Mouse (Mus musculus): ENCODE data around the gene 2410137M14Rik. TPM values are rescaled to one million over a fixed set of nuclear protein-coding genes. Genes with fewer than 3 reads are reported as not detected.
"Not testable (repeated sequence)": the region's sequence is repeated elsewhere in the genome, so short reads cannot be mapped to it uniquely, and the experiment has no call there.

2410137M14Rik gene
- polyA plus RNA-seq, 1 experiment from 2014 or later: 0.47 TPM

DNA sequence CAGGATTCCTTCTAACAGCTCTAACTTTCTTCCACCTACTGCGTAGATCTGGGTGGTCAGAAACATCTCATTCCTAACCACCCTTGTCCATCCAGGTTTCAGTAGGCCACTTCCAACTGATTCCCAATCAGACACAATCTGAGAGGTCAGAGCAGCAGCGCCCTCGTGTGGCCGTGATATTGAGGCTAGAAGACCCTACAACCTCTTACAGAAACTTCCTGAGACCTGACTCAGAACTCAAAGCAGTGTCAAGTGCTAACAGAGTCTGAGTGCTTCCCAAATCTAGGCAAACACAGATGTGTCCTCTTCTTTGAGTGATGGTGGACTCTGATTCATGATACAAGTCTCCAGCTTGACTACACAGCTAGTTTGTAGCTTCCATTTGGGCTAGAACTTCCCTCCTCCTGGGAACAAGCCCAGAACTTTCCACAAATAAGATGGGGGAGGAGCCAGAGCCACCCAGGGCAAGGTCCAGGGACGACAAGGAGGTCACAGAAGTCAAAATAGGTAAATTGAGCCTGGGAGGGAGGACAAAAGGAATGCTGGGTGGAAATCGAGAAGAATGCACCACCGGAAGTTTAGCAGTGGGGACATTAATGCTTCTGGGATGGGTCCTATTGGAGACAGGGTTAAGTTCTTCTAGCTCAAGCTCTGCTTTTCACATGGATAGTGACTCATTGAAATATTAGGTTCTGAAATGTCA is 16.1 kb upstream of the 2410137M14Rik start:
- no peak overlapping the region for H3K27ac ChIP-seq

GRCm38 (mm10) chr17:36995448-36995847 is 14.4 kb upstream of the 2410137M14Rik start:
- ATAC-seq (ENCODE audit: low FRiP score): no peak
- no peak overlapping the region for H3K9ac ChIP-seq
- WGBS: 57% methylated on average over 3 of the region's 3 CpGs
- H3K27me3 ChIP-seq (ENCODE audit: control insufficient read depth, insufficient read depth, low read length): no peaks in the 10 kb centered on the region
- H3K36me3 ChIP-seq (replicated peaks; ENCODE audit: control insufficient read depth, insufficient read depth): no peaks in the 10 kb centered on the region
- no peak overlapping the region for H3K4me3 ChIP-seq (replicated peaks; ENCODE audit: low read length)
- H3K4me1 ChIP-seq (replicated peaks; ENCODE audit: control insufficient read depth, insufficient read depth, low read length): no peaks in the 10 kb centered on the region
- H3K4me2 ChIP-seq (replicated peaks): no peak overlapping the region
- DNase-seq (ENCODE audit: low spot score): no peak
- no peaks in the 10 kb centered on the region for H3K9me3 ChIP-seq (ENCODE audit: control insufficient read depth, low read length)
- H3K27ac ChIP-seq: no peak overlapping the region

More for the DNA sequence above, 16.1 kb upstream of the 2410137M14Rik start:
- H3K4me1 ChIP-seq (replicated peaks; ENCODE audit: control insufficient read depth, insufficient read depth, low read length): no peaks in the 10 kb centered on the region
- ATAC-seq (ENCODE audit: low FRiP score) (no peak), DNase-seq (ENCODE audit: low spot score) (peak; percentile 86)
- no peak overlapping the region for H3K4me2 ChIP-seq (replicated peaks)
- H3K36me3 ChIP-seq (replicated peaks; ENCODE audit: control insufficient read depth, insufficient read depth): no peaks in the 10 kb centered on the region
- no peak overlapping the region for H3K4me3 ChIP-seq (replicated peaks; ENCODE audit: low read length)
- no peak overlapping the region for H3K9ac ChIP-seq
- no peaks in the 10 kb centered on the region for H3K9me3 ChIP-seq (ENCODE audit: control insufficient read depth, low read length)
- no peaks in the 10 kb centered on the region for H3K27me3 ChIP-seq (ENCODE audit: control insufficient read depth, insufficient read depth, low read length)
- WGBS: 30% methylated on average over 7 of the region's 7 CpGs

GRCm38 (mm10) chr17:36994528-36994927 is 13.5 kb upstream of the 2410137M14Rik start:
- DNase-seq (ENCODE audit: low spot score): no peak
- no peak for ATAC-seq (ENCODE audit: low FRiP score)
- WGBS: 88% methylated on average over 2 of the region's 2 CpGs

DNA sequence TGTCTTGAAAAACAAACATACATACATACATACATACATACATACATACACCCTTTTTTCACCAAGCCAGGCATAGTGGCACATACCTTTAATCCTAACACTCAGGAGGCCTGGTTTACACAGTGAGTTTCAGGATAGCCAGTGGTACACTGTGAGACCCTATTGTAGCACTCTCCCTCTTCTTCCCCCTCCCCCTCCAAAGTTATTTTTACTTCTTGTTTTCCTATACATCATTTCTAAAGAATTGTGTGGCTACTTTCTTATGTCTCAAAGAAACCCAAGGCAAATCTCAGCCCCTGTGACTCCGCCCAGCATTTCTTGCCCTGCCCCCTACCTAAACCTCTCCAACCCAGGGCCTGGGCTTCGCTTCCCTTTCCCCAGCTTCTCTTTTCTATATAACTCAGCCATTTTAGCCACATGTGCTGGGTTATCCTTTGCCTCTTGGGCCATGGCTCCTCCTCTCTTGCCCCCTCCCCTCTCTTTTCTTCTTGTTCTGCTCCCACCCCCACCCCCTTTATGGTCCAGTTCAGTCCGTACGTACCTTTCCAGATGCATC is 12.8 kb upstream of the 2410137M14Rik start:
- Histone ChIP-seq H3K9ac (no peak overlapping the region), H3K4me3 (replicated peaks; ENCODE audit: low read length) (no peak overlapping the region), H3K9me3 (ENCODE audit: control insufficient read depth, low read length) (no peaks in the 10 kb centered on the region), H3K4me2 (replicated peaks) (no peak overlapping the region), H3K27me3 (ENCODE audit: control insufficient read depth, insufficient read depth, low read length) (peaks cover 11% of the 10 kb centered on the region), H3K27ac (no peak overlapping the region), H3K4me1 (replicated peaks; ENCODE audit: control insufficient read depth, insufficient read depth, low read length) (no peaks in the 10 kb centered on the region), H3K36me3 (replicated peaks; ENCODE audit: control insufficient read depth, insufficient read depth) (no peaks in the 10 kb centered on the region)
- ATAC-seq (ENCODE audit: low FRiP score) (no peak), DNase-seq (ENCODE audit: low spot score) (no peak)
- WGBS: 94% methylated on average over 4 of the region's 4 CpGs

More at GRCm38 (mm10) chr17:36994528-36994927, 13.5 kb upstream of the 2410137M14Rik start:
- H3K4me2 ChIP-seq (replicated peaks): no peak overlapping the region
- no peak overlapping the region for H3K9ac ChIP-seq
- H3K4me3 ChIP-seq (replicated peaks; ENCODE audit: low read length): no peak overlapping the region
- H3K36me3 ChIP-seq (replicated peaks; ENCODE audit: control insufficient read depth, insufficient read depth): no peaks in the 10 kb centered on the region
- H3K27ac ChIP-seq: no peak overlapping the region
- H3K27me3 ChIP-seq (ENCODE audit: control insufficient read depth, insufficient read depth, low read length): peaks cover 5% of the 10 kb centered on the region; the same call in 1 of the 2 replicates
- H3K4me1 ChIP-seq (replicated peaks; ENCODE audit: control insufficient read depth, insufficient read depth, low read length): no peaks in the 10 kb centered on the region
- no peaks in the 10 kb centered on the region for H3K9me3 ChIP-seq (ENCODE audit: control insufficient read depth, low read length)

- H3K4me1 ChIP-seq (replicated peaks; ENCODE audit: control insufficient read depth, insufficient read depth, low read length): no peaks in the 10 kb centered on the region
- no peaks in the 10 kb centered on the region for H3K9me3 ChIP-seq (ENCODE audit: control insufficient read depth, low read length)
- DNase-seq (ENCODE audit: low spot score) (no peak), ATAC-seq (ENCODE audit: low FRiP score) (no peak)
- 76% methylated on average over 3 of the region's 3 CpGs for WGBS
- peaks cover 25% of the 10 kb centered on the region for H3K27me3 ChIP-seq (ENCODE audit: control insufficient read depth, insufficient read depth, low read length)
- no peak overlapping the region for H3K4me3 ChIP-seq (replicated peaks; ENCODE audit: low read length)
- no peak overlapping the region for H3K4me2 ChIP-seq (replicated peaks)
- no peak overlapping the region for H3K27ac ChIP-seq
- no peaks in the 10 kb centered on the region for H3K36me3 ChIP-seq (replicated peaks; ENCODE audit: control insufficient read depth, insufficient read depth)
- H3K9ac ChIP-seq: no peak overlapping the region
These were observed 11.5 kb upstream of the 2410137M14Rik start for GRCm38 (mm10) chr17:36992336-36993104.

DNA sequence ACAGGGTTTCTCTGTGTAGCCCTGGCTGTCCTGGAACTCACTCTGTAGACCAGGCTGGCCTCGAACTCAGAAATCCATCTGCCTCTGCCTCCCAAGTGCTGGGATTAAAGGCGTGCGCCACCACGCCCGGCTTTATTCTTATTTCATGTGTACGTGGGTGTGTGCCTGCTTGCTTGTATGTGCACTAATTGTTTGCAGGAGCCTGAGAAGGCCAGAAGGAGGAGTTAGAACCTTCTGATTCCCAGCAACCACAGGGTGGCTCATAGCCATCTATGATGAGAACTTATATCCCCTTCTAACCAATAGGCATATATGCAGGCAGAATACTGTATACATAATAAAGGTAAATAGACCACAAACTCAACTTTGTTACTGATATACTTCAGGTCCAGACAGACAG is 9.6 kb upstream of the 2410137M14Rik start:
- not testable (repeated sequence) for H3K4me3 ChIP-seq (replicated peaks; ENCODE audit: low read length); H3K4me2 ChIP-seq (replicated peaks); ATAC-seq (ENCODE audit: low FRiP score); H3K9ac ChIP-seq; H3K4me1 ChIP-seq (replicated peaks; ENCODE audit: control insufficient read depth, insufficient read depth, low read length); H3K36me3 ChIP-seq (replicated peaks; ENCODE audit: control insufficient read depth, insufficient read depth); DNase-seq (ENCODE audit: low spot score); H3K27ac ChIP-seq; H3K9me3 ChIP-seq (ENCODE audit: control insufficient read depth, low read length)
- 94% methylated on average over 6 of the region's 6 CpGs for WGBS
- H3K27me3 ChIP-seq (ENCODE audit: control insufficient read depth, insufficient read depth, low read length): peaks cover 28% of the 10 kb centered on the region

GRCm38 (mm10) chr17:36989437-36989836 is 8.4 kb upstream of the 2410137M14Rik start, which contains the start of gene H2-M5:
TSS of gene H2-M5 (minus strand) at chr17:36989537.
- no peak within 1 kb of the TSS for H3K27ac ChIP-seq
- H3K9ac ChIP-seq: no peak within 1 kb of the TSS
- DNase-seq (ENCODE audit: low spot score) (no peak), ATAC-seq (ENCODE audit: low FRiP score) (no peak)
- no peak within 1 kb of the TSS for H3K4me2 ChIP-seq (replicated peaks)
- no peak within 1 kb of the TSS for H3K4me3 ChIP-seq (replicated peaks; ENCODE audit: low read length)
- no peaks in the 10 kb centered on the region for H3K36me3 ChIP-seq (replicated peaks; ENCODE audit: control insufficient read depth, insufficient read depth)
- H3K4me1 ChIP-seq (replicated peaks; ENCODE audit: control insufficient read depth, insufficient read depth, low read length): no peaks in the 10 kb centered on the region
- WGBS: 25% methylated on average over 5 of the region's 5 CpGs
- H3K9me3 ChIP-seq (ENCODE audit: control insufficient read depth, low read length): no peaks in the 10 kb centered on the region
- H3K27me3 ChIP-seq (ENCODE audit: control insufficient read depth, insufficient read depth, low read length): peaks cover 28% of the 10 kb centered on the region

- WGBS: 8% methylated on average over 24 of the region's 24 CpGs
- H3K27ac ChIP-seq: no peak overlapping the region
- peaks cover 28% of the 10 kb centered on the region for H3K27me3 ChIP-seq (ENCODE audit: control insufficient read depth, insufficient read depth, low read length)
- no peak overlapping the region for H3K9ac ChIP-seq
- ATAC-seq (ENCODE audit: low FRiP score) (no peak), DNase-seq (ENCODE audit: low spot score) (no peak)
- no peak overlapping the region for H3K4me2 ChIP-seq (replicated peaks)
- no peaks in the 10 kb centered on the region for H3K4me1 ChIP-seq (replicated peaks; ENCODE audit: control insufficient read depth, insufficient read depth, low read length)
- H3K9me3 ChIP-seq (ENCODE audit: control insufficient read depth, low read length): no peaks in the 10 kb centered on the region
- no peaks in the 10 kb centered on the region for H3K36me3 ChIP-seq (replicated peaks; ENCODE audit: control insufficient read depth, insufficient read depth)
- no peak overlapping the region for H3K4me3 ChIP-seq (replicated peaks; ENCODE audit: low read length)
These were observed 7.4 kb upstream of the 2410137M14Rik start for GRCm38 (mm10) chr17:36988475-36988874.
